Comparison of ENCODE assay signal across 17 mouse cellular contexts in genomic region chr4:136911211-136911646, GRCm38 (mm10). TPM values are rescaled to one million over a fixed set of nuclear protein-coding genes. Genes with fewer than 3 reads are reported as not detected.
DNase-seq lines count a peak whose midpoint lies in the region; ATAC-seq lines count a peak whose summit lies in the region.
"Had no signal": no experiment of that assay in that cellular context is flagged by ENCODE, and none has a peak within 500 bp of the region (broad histone marks: within the 10 kb centered on the region; RNA-seq: fewer than 3 reads in every experiment).

No protein-coding gene starts in this region.

- peaks cover 34% of the 10 kb centered on the region for H3K4me1 ChIP-seq in forebrain, embryonic 10.5 days
- H3K4me1 ChIP-seq in hindbrain, embryonic 14.5 days (replicated peaks; ENCODE audit: control insufficient read depth, insufficient read depth, low read length) = peaks cover 25% of the 10 kb centered on the region
- peaks cover 21% of the 10 kb centered on the region for H3K4me1 ChIP-seq in midbrain, embryonic 16.5 days (ENCODE audit: control insufficient read depth, insufficient read depth, low read length)
- H3K4me1 ChIP-seq in heart, embryonic 12.5 days (replicated peaks) = no peaks in the 10 kb centered on the region
- H3K4me1 ChIP-seq: megakaryocyte, embryonic 14.5 days had no signal

- H3K9ac ChIP-seq in hindbrain, embryonic 14.5 days = peak overlapping the region; percentile 34; the same call in 1 of the 2 replicates
- H3K9ac ChIP-seq in midbrain, embryonic 16.5 days (ENCODE audit: low read depth, low read length) = 0 out of 2 replicates have a peak overlapping the region, but pooled peaks have one; percentile 33
- H3K9ac ChIP-seq in heart, embryonic 12.5 days = no peak overlapping the region
- H3K9ac ChIP-seq: limb, embryonic 12.5 days had no signal

- H3K9me3 ChIP-seq in forebrain, embryonic 10.5 days = no peaks in the 10 kb centered on the region
- H3K9me3 ChIP-seq in hindbrain, embryonic 14.5 days (ENCODE audit: control insufficient read depth, low read length) = no peaks in the 10 kb centered on the region
- no peaks in the 10 kb centered on the region for H3K9me3 ChIP-seq in midbrain, embryonic 16.5 days (replicated peaks; ENCODE audit: control insufficient read depth, low read length, poor library complexity, severe bottlenecking)
- no peaks in the 10 kb centered on the region for H3K9me3 ChIP-seq in heart, embryonic 12.5 days (replicated peaks)
- H3K9me3 ChIP-seq: limb, embryonic 12.5 days; megakaryocyte, embryonic 14.5 days had no signal

- peak; percentile 48 for DNase-seq in MN1 (ENCODE audit: low spot score)
- DNase-seq in forebrain, embryonic 10.5 days (ENCODE audit: extremely low spot score, low spot score) = no peak
- no peak for DNase-seq in hindbrain, embryonic 14.5 days (ENCODE audit: low spot score)
- DNase-seq in lung, postnatal 4 days = no peak
- no peak for DNase-seq in adrenal gland, adult 2 months
- DNase-seq in thymus, postnatal 4 days = no peak
- DNase-seq: cerebellum, postnatal 25 days; gastrocnemius, postnatal 25 days; heart, postnatal 10 days; lung, adult 18-20 months; spleen, adult 18-20 months had no signal

- peak; percentile 56; the same call in 1 of the 2 replicates for ATAC-seq in hindbrain, embryonic 14.5 days (ENCODE audit: low FRiP score)
- peak; percentile 69 for ATAC-seq in midbrain, embryonic 16.5 days
- no peak for ATAC-seq in heart, embryonic 12.5 days (ENCODE audit: insufficient number of reproducible peaks, low FRiP score)
- ATAC-seq: activated CD4-positive, CD25-positive, alpha-beta regulatory T cell, adult 4 months had no signal

- no peaks in the 10 kb centered on the region for H3K36me3 ChIP-seq in forebrain, embryonic 10.5 days (replicated peaks)
- H3K36me3 ChIP-seq in hindbrain, embryonic 14.5 days (replicated peaks; ENCODE audit: control insufficient read depth, insufficient read depth) = no peaks in the 10 kb centered on the region
- no peaks in the 10 kb centered on the region for H3K36me3 ChIP-seq in midbrain, embryonic 16.5 days (ENCODE audit: control insufficient read depth, insufficient read depth, low read length)
- no peaks in the 10 kb centered on the region for H3K36me3 ChIP-seq in heart, embryonic 12.5 days
- H3K36me3 ChIP-seq: limb, embryonic 12.5 days had no signal

- no peak overlapping the region for H3K27ac ChIP-seq in forebrain, embryonic 10.5 days
- no peak overlapping the region for H3K27ac ChIP-seq in hindbrain, embryonic 14.5 days
- H3K27ac ChIP-seq in midbrain, embryonic 16.5 days (ENCODE audit: low read length) = 0 out of 2 replicates have a peak overlapping the region, but pooled peaks have one; percentile 13
- no peak overlapping the region for H3K27ac ChIP-seq in heart, embryonic 12.5 days (ENCODE audit: poor library complexity, severe bottlenecking)
- H3K27ac ChIP-seq: limb, embryonic 12.5 days had no signal

- H3K27me3 ChIP-seq in forebrain, embryonic 10.5 days (ENCODE audit: poor library complexity, severe bottlenecking) = peaks cover 68% of the 10 kb centered on the region
- H3K27me3 ChIP-seq in hindbrain, embryonic 14.5 days (ENCODE audit: control insufficient read depth, insufficient read depth, low read length) = peaks cover 13% of the 10 kb centered on the region
- peaks cover 10% of the 10 kb centered on the region for H3K27me3 ChIP-seq in midbrain, embryonic 16.5 days (ENCODE audit: control insufficient read depth, insufficient read depth, low read depth, low read length)
- peaks cover 81% of the 10 kb centered on the region for H3K27me3 ChIP-seq in heart, embryonic 12.5 days (replicated peaks)

- H3K4me3 ChIP-seq in forebrain, embryonic 10.5 days = peak overlapping the region; percentile 29
- H3K4me3 ChIP-seq in hindbrain, embryonic 14.5 days (replicated peaks; ENCODE audit: low read length) = no peak overlapping the region
- H3K4me3 ChIP-seq in midbrain, embryonic 16.5 days (ENCODE audit: low read depth, low read length) = peak overlapping the region; percentile 20
- no peak overlapping the region for H3K4me3 ChIP-seq in heart, embryonic 12.5 days
- H3K4me3 ChIP-seq: limb, embryonic 12.5 days; megakaryocyte, embryonic 14.5 days had no signal

- peak overlapping the region; percentile 39 for H3K4me2 ChIP-seq in hindbrain, embryonic 14.5 days (replicated peaks)
- peak overlapping the region; percentile 32 for H3K4me2 ChIP-seq in midbrain, embryonic 16.5 days (ENCODE audit: low read length)
- no peak overlapping the region for H3K4me2 ChIP-seq in heart, embryonic 12.5 days
- H3K4me2 ChIP-seq: limb, embryonic 12.5 days had no signal

- WGBS in forebrain, embryonic 10.5 days = 3% methylated on average over 17 of the region's 17 CpGs
- 2% methylated on average over 17 of the region's 17 CpGs for WGBS in hindbrain, embryonic 14.5 days
- under 1% methylated on average over 17 of the region's 17 CpGs for WGBS in midbrain, embryonic 16.5 days
- WGBS in heart, embryonic 12.5 days = 7% methylated on average over 17 of the region's 17 CpGs

RNA-seq across cellular contexts. Expression of gene C1qa, which starts 12.6 kb away (rescaled TPM):
- polyA plus RNA-seq in forebrain, embryonic 10.5 days (2016; fragmentation: Nextera tagmentation; extraction: Ambion mirVana) = 4.5 TPM in 2 replicates
- polyA plus RNA-seq in hindbrain, embryonic 14.5 days (2014; fragmentation: Nextera tagmentation; extraction: Ambion mirVana) = 29.9 and 33.4 TPM in 2 replicates
- 22.9 and 26.3 TPM in 2 replicates for polyA plus RNA-seq in midbrain, embryonic 16.5 days (2015; fragmentation: Nextera tagmentation; extraction: Ambion mirVana)
- 10 to 100 TPM; 57.5 to 79.1 TPM for total RNA-seq in adrenal gland, adult 2 months (2021)
- polyA plus RNA-seq in adrenal gland, adult 2 months (2012; rRNA removed) = 94.7 and 109 TPM in 2 replicates
- 8.6 and 11.2 TPM in 2 replicates for polyA plus RNA-seq in heart, embryonic 12.5 days (2016; fragmentation: Nextera tagmentation; extraction: Ambion mirVana)

RNA-seq across cellular contexts. Expression of gene C1qc, which starts 18.4 kb away (rescaled TPM):
- 5.0 and 6.9 TPM in 2 replicates for polyA plus RNA-seq in forebrain, embryonic 10.5 days (2016; fragmentation: Nextera tagmentation; extraction: Ambion mirVana)
- polyA plus RNA-seq in hindbrain, embryonic 14.5 days (2014; fragmentation: Nextera tagmentation; extraction: Ambion mirVana) = 29.5 and 30.5 TPM in 2 replicates
- 13.9 and 20.8 TPM in 2 replicates for polyA plus RNA-seq in midbrain, embryonic 16.5 days (2015; fragmentation: Nextera tagmentation; extraction: Ambion mirVana)
- total RNA-seq in adrenal gland, adult 2 months (2021) = 10 to 100 TPM; 49.0 to 62.2 TPM
- 195 and 204 TPM in 2 replicates for polyA plus RNA-seq in adrenal gland, adult 2 months (2012; rRNA removed)
- 9.7 and 11.9 TPM in 2 replicates for polyA plus RNA-seq in heart, embryonic 12.5 days (2016; fragmentation: Nextera tagmentation; extraction: Ambion mirVana)
- total RNA-seq: MEL had no signal

RNA-seq across cellular contexts. Expression of gene C1qb, which starts 25.2 kb away (rescaled TPM):
- polyA plus RNA-seq in forebrain, embryonic 10.5 days (2016; fragmentation: Nextera tagmentation; extraction: Ambion mirVana) = 15.1 and 15.5 TPM in 2 replicates
- 48.6 and 52.3 TPM in 2 replicates for polyA plus RNA-seq in hindbrain, embryonic 14.5 days (2014; fragmentation: Nextera tagmentation; extraction: Ambion mirVana)
- polyA plus RNA-seq in midbrain, embryonic 16.5 days (2015; fragmentation: Nextera tagmentation; extraction: Ambion mirVana) = 29.3 and 40.8 TPM in 2 replicates
- 10 to 100 TPM; 62.5 to 82.8 TPM for total RNA-seq in adrenal gland, adult 2 months (2021)
- polyA plus RNA-seq in adrenal gland, adult 2 months (2012; rRNA removed) = 95.5 and 110 TPM in 2 replicates
- polyA plus RNA-seq in heart, embryonic 12.5 days (2016; fragmentation: Nextera tagmentation; extraction: Ambion mirVana) = 18.8 and 19.3 TPM in 2 replicates
- total RNA-seq: MEL had no signal

RNA-seq across cellular contexts. Expression of gene Epha8, which starts 45.4 kb away (rescaled TPM):
- 0.46 and 0.60 TPM in 2 replicates for polyA plus RNA-seq in forebrain, embryonic 10.5 days (2016; fragmentation: Nextera tagmentation; extraction: Ambion mirVana)
- 13.8 and 15.5 TPM in 2 replicates for polyA plus RNA-seq in hindbrain, embryonic 14.5 days (2014; fragmentation: Nextera tagmentation; extraction: Ambion mirVana)
- 18.4 and 20.7 TPM in 2 replicates for polyA plus RNA-seq in midbrain, embryonic 16.5 days (2015; fragmentation: Nextera tagmentation; extraction: Ambion mirVana)
- total RNA-seq in adrenal gland, adult 2 months (2021) = under 1 TPM; 0.12 to 0.55 TPM
- polyA plus RNA-seq in adrenal gland, adult 2 months (2012; rRNA removed) = 0.48 and 0.49 TPM in 2 replicates
- polyA plus RNA-seq in heart, embryonic 12.5 days (2016; fragmentation: Nextera tagmentation; extraction: Ambion mirVana) = 0.10 and 0.14 TPM in 2 replicates
- total RNA-seq: gastrocnemius, postnatal 25 days; heart, postnatal 10 days; MEL had no signal
- polyA plus RNA-seq: activated CD4-positive, CD25-positive, alpha-beta regulatory T cell, adult 4 months had no signal

Comparison
In these comparisons a context has a peak if more than half of its experiments do, and no peak if none do; other contexts are left out.
1. H3K4me3 ChIP-seq: peak in forebrain, embryonic 10.5 days (single experiment) and midbrain, embryonic 16.5 days (single experiment); none in hindbrain, embryonic 14.5 days (single experiment) and heart, embryonic 12.5 days (single experiment).